Mouse (Mus musculus): Measurements from ENCODE around the gene Sema3e. TPM values are rescaled to one million over a fixed set of nuclear protein-coding genes. Genes with fewer than 3 reads are reported as not detected.

Sema3e gene
- polyA plus RNA-seq, 1 experiment, result 6.8 TPM

DNA sequence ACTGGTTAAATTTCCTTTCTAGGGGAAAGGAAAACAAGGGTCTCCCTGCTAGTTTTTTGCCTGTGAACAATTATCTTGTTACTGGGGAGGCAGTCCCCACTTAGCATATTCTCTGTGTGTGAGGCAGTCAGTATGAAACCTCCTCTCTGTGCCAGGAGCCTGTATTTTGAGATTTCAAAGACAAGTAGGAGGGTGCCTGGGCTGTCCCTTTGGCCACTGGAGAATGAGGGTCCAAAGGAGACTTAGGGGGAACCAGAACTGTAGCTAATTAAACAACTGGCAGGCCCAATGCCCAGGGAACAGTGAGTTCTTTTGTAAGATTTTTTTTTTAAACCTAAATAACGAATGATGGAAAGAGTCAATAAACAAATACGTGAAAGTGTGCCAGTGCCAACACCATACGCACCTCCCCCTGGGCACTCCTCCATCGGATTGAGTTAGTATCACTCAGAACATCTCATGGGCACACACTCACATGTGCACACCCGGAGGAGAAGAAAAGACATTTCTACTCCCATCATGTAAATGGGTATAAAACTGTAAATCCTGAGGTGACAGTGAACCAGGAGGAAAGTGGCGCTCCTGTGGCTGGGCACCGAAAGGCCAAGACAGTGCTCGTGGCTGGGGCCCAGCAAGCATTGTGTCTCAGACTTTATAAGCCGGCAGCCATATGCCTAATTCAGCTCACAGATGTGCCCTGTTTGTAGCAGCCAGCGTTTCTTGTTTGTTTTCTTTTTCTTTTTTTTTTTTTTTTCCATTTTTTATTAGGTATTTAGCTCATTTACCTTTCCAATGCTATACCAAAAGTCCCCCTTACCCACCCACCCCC is 148.5 kb downstream of the Sema3e start:
- no peak overlapping the region for H3K27ac ChIP-seq (ENCODE audit: insufficient read depth, low read length)
- no peaks in the 10 kb centered on the region for H3K4me1 ChIP-seq (ENCODE audit: control insufficient read depth, insufficient read depth, low read length)
- H3K4me3 ChIP-seq (ENCODE audit: insufficient read depth, low read length), result no peak overlapping the region
- no peak for TF ChIP-seq POLR2A (IDR thresholded peaks at IDR 0.05; ENCODE audit: extremely low read depth, insufficient read depth, low read length)
- no peak for TF ChIP-seq CTCF (IDR thresholded peaks at IDR 0.05; ENCODE audit: extremely low read depth, insufficient read depth, low read length)

- no peaks in the 10 kb centered on the region for H3K4me1 ChIP-seq (ENCODE audit: control insufficient read depth, insufficient read depth, low read length)
- no peak overlapping the region for H3K27ac ChIP-seq (ENCODE audit: insufficient read depth, low read length)
- TF ChIP-seq POLR2A (IDR thresholded peaks at IDR 0.05; ENCODE audit: extremely low read depth, insufficient read depth, low read length) (no peak), CTCF (IDR thresholded peaks at IDR 0.05; ENCODE audit: extremely low read depth, insufficient read depth, low read length) (no peak)
- no peak overlapping the region for H3K4me3 ChIP-seq (ENCODE audit: insufficient read depth, low read length)
Measured at GRCm38 (mm10) chr5:14180571-14180970, 155.5 kb downstream of the Sema3e start.

GRCm38 (mm10) chr5:14182156-14182555 is 157.1 kb downstream of the Sema3e start:
- H3K4me1 ChIP-seq (ENCODE audit: control insufficient read depth, insufficient read depth, low read length), result no peaks in the 10 kb centered on the region
- H3K4me3 ChIP-seq (ENCODE audit: insufficient read depth, low read length), result no peak overlapping the region
- TF ChIP-seq POLR2A (IDR thresholded peaks at IDR 0.05; ENCODE audit: extremely low read depth, insufficient read depth, low read length) (no peak), CTCF (IDR thresholded peaks at IDR 0.05; ENCODE audit: extremely low read depth, insufficient read depth, low read length) (no peak)
- H3K27ac ChIP-seq (ENCODE audit: insufficient read depth, low read length), result no peak overlapping the region

GRCm38 (mm10) chr5:14195172-14195819 is 170.2 kb downstream of the Sema3e start:
- Histone ChIP-seq H3K27ac (ENCODE audit: insufficient read depth, low read length) (no peak overlapping the region), H3K4me1 (ENCODE audit: control insufficient read depth, insufficient read depth, low read length) (no peaks in the 10 kb centered on the region), H3K4me3 (ENCODE audit: insufficient read depth, low read length) (no peak overlapping the region)
- TF ChIP-seq POLR2A (IDR thresholded peaks at IDR 0.05; ENCODE audit: extremely low read depth, insufficient read depth, low read length), result no peak
- TF ChIP-seq CTCF (IDR thresholded peaks at IDR 0.05; ENCODE audit: extremely low read depth, insufficient read depth, low read length), result 0 out of 2 replicates have a peak, but pooled peaks have one; percentile 7

DNA sequence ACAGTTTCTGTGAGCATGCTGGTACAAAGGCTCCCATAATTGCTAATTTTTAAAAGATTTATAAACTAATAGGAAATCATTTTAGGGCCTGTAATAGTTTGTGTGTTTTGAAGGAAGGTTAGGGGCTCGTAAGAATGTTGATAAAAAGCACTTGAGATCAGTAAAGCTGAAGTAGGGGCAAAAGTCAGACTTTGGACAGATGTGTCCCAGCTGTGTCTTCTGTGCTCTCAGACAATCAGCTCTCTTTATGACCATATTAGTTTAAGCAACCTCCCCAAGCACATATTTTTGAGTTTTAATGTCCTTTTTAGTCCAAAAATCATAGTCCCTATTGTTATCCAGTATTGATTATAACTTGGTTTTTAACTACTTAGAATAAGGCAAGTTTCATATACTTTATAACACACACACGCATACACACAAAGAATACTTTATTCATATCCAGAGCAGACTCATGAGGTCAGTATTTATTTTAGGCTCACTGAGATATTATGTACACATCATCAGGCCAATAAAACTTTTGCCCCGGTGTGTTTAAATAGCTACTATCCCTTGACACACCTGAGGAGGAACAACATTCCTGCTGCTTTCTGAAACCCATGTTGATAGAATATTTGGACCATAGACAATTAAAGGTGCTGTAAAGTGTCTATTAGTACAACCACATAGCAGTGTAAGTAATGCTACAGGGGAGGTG is 173.4 kb downstream of the Sema3e start:
- TF ChIP-seq CTCF (IDR thresholded peaks at IDR 0.05; ENCODE audit: extremely low read depth, insufficient read depth, low read length) (no peak), POLR2A (IDR thresholded peaks at IDR 0.05; ENCODE audit: extremely low read depth, insufficient read depth, low read length) (no peak)
- H3K4me1 ChIP-seq (ENCODE audit: control insufficient read depth, insufficient read depth, low read length), result no peaks in the 10 kb centered on the region
- H3K4me3 ChIP-seq (ENCODE audit: insufficient read depth, low read length), result no peak overlapping the region
- H3K27ac ChIP-seq (ENCODE audit: insufficient read depth, low read length), result no peak overlapping the region

- TF ChIP-seq POLR2A (IDR thresholded peaks at IDR 0.05; ENCODE audit: extremely low read depth, insufficient read depth, low read length), result no peak
- no peak for TF ChIP-seq CTCF (IDR thresholded peaks at IDR 0.05; ENCODE audit: extremely low read depth, insufficient read depth, low read length)
- Histone ChIP-seq H3K27ac (ENCODE audit: insufficient read depth, low read length) (no peak overlapping the region), H3K4me1 (ENCODE audit: control insufficient read depth, insufficient read depth, low read length) (no peaks in the 10 kb centered on the region), H3K4me3 (ENCODE audit: insufficient read depth, low read length) (no peak overlapping the region)
Measured at GRCm38 (mm10) chr5:14206794-14207193, 181.7 kb downstream of the Sema3e start.

- TF ChIP-seq POLR2A (IDR thresholded peaks at IDR 0.05; ENCODE audit: extremely low read depth, insufficient read depth, low read length) (no peak), CTCF (IDR thresholded peaks at IDR 0.05; ENCODE audit: extremely low read depth, insufficient read depth, low read length) (no peak)
- Histone ChIP-seq H3K27ac (ENCODE audit: insufficient read depth, low read length) (no peak overlapping the region), H3K4me1 (ENCODE audit: control insufficient read depth, insufficient read depth, low read length) (no peaks in the 10 kb centered on the region), H3K4me3 (ENCODE audit: insufficient read depth, low read length) (no peak overlapping the region)
Measured at GRCm38 (mm10) chr5:14209962-14210361, 184.9 kb downstream of the Sema3e start.

DNA sequence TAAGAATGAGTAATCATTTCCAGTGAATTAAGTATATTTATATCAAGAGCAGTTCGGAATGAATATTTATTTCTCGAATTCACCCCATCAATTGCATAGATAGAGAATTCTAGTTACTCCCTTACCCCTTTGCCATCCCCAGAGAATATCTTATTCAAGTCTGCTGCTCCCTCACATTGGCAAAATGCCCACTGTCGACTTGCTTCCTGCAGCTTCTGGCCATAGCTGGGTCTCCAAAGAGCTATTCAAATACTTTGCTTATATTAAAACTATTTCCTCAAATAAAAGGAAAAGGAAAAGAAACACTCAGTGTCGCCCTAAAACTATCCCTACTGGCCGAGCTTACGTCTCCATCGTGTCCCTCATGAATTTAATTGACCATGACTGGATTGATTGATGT is 191.1 kb downstream of the Sema3e start:
- no peak overlapping the region for H3K4me3 ChIP-seq (ENCODE audit: insufficient read depth, low read length)

GRCm38 (mm10) chr5:14218677-14219076 is 193.6 kb downstream of the Sema3e start:
- no peak for TF ChIP-seq CTCF (IDR thresholded peaks at IDR 0.05; ENCODE audit: extremely low read depth, insufficient read depth, low read length)
- no peak for TF ChIP-seq POLR2A (IDR thresholded peaks at IDR 0.05; ENCODE audit: extremely low read depth, insufficient read depth, low read length)
- Histone ChIP-seq H3K27ac (ENCODE audit: insufficient read depth, low read length) (no peak overlapping the region), H3K4me3 (ENCODE audit: insufficient read depth, low read length) (no peak overlapping the region), H3K4me1 (ENCODE audit: control insufficient read depth, insufficient read depth, low read length) (no peaks in the 10 kb centered on the region)

More for the DNA sequence above, 191.1 kb downstream of the Sema3e start:
- Histone ChIP-seq H3K4me1 (ENCODE audit: control insufficient read depth, insufficient read depth, low read length) (no peaks in the 10 kb centered on the region), H3K27ac (ENCODE audit: insufficient read depth, low read length) (no peak overlapping the region)
- no peak for TF ChIP-seq CTCF (IDR thresholded peaks at IDR 0.05; ENCODE audit: extremely low read depth, insufficient read depth, low read length)
- TF ChIP-seq POLR2A (IDR thresholded peaks at IDR 0.05; ENCODE audit: extremely low read depth, insufficient read depth, low read length), result no peak

All from cortical plate, adult 2 months (tissue).